Mouse (Mus musculus) brain, embryonic 14.5 days (tissue): Measurements from ENCODE around the gene Hnrnph1. TPM values are rescaled to one million over a fixed set of nuclear protein-coding genes. Genes with fewer than 3 reads are reported as not detected.

Experiments used
- DNase-seq: peaks from one replicate; pipeline ENCODE4 v3.0.0-alpha.2; 2011; ENCODE audit warnings: low read depth
- CTCF ChIP-seq: fragments of 200-500 bp; IDR thresholded peaks from 2 replicates; pipeline ENCODE4 v1.5.1; 2012; ENCODE audit warnings: inconsistent platforms, mild to moderate bottlenecking, moderate library complexity, borderline replicate concordance; ENCODE audit not compliant: insufficient read depth, insufficient read length; ENCODE audit errors: extremely low read depth
- POLR2A ChIP-seq: fragments of 200-500 bp; IDR thresholded peaks from 2 replicates; pipeline ENCODE4 v1.6.1; 2012; ENCODE audit warnings: mild to moderate bottlenecking, inconsistent platforms, borderline replicate concordance; ENCODE audit not compliant: poor library complexity, insufficient read depth, insufficient read length, severe bottlenecking; ENCODE audit errors: extremely low read depth
- polyA plus RNA-seq: library from polyadenylated mRNA; depleted of rRNA; stranded (reverse); fragments of >200 nt; gene quantifications from 2 replicates; pipeline ENCODE4 v1.2.3, GENCODE M21; 2012

Hnrnph1 gene
- polyA plus RNA-seq, 1 experiment: 694 TPM

DNA sequence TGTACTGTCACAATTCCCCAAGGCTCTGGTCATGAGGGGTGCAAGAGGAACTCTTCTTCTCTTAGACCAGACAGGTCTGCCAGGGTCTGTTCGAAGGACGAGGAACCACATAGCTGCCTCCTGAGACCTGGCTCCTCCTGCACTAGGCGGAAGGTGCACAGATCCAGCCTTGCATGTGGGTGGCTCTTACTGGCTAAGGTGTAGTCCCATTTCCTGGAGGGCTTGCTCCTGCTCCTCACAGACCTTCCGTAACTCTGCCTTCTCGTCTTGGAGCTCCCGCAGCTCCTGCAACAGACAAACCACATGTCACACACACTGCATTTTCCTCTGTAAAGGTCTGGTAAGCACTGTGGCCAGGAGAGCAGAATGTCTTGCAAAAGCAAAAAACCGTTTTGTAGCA lies 17.9 kb downstream of the Hnrnph1 start:
- DNase-seq: no peak
- no peak for TF ChIP-seq CTCF
- no peak for TF ChIP-seq POLR2A

DNA sequence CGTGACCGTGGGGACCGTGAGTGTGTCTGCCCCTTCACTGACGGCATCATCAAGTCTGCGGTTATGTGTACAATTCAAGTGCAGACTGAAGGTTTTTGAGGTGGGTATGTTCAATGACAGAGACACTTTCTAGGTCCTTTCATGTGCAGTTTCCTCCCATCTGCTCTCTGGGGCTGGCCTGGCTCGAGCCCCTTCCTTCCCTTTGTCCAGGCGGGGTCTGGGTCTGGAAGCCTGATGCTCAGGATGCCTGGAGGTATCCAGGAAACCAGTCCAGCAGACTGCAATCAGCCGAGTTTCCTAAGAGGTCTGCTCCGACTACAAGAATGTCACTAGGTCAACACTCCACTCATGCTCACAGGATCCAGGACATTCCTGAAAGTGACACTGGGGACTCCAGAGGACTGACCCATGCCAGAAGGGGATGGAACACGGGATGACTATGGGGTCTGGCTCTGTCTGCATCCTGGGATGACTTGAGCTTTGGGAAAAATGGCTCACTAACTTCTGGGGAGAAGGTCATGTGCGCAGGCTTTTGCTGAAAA lies 20.0 kb downstream of the Hnrnph1 start:
- TF ChIP-seq POLR2A (no peak), CTCF (no peak)
- DNase-seq: no peak

DNA sequence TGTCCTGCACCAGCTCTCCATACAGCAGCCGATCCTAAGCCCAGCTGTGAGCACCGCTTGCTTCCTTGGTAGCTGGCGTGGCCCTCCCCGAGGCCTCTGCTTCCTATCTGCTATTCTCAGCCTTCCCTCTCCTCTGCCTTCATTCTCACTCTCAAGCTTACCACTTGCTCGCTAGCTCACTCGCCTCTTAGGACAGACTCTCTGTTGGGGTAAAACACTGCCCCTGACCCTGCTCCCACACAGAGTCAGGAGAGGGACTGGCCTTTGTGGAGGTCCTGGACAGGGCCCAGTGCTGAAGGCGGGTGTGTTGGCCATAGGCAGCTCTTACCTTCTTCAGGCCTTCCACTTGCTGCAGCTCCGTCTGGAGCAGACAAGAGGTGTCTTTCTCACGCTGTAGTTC lies 20.5 kb downstream of the Hnrnph1 start:
- no peak for TF ChIP-seq CTCF
- TF ChIP-seq POLR2A: no peak
- no peak for DNase-seq

DNA sequence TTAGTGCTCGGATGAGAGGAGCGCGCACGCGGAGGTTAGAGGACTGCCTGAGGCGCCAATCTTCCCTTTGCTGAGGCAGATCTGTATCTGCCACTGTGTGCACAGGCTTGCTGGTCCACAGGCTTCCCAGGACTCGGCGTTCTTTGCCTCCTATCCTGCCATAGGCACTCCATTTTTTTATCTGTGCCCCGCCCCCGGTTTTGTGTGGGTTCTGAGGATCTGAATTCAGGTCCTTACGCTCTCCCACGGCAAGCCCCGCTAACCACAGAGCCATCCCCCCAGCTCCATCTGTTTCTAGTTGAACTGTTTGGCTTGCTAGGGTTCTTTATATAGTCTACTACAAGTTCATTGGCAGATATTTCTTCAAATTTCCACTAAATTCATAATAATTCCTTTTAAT lies 22.0 kb downstream of the Hnrnph1 start:
- TF ChIP-seq CTCF: no peak
- no peak for DNase-seq

DNA sequence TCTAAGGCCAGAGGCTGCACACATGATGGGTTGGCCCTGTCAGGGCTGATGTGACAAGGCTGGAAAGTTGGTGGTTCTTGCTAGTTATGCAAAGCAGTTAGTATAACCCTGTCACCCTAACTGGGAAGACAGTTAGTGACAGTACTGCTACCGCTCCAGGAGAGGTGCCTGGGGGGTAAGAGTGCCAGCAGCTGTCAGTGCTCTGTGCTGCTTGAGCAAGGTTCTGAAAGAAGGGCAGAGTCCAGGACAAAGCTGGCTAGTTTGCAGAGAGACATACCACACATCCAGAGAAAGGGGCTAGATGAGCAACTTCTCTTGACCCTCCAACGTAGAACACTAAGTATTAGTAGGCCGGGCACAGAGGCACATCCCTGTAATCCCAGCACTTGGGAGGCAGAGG lies 25.7 kb downstream of the Hnrnph1 start:
- DNase-seq: no peak
- TF ChIP-seq POLR2A (no peak), CTCF (no peak)

DNA sequence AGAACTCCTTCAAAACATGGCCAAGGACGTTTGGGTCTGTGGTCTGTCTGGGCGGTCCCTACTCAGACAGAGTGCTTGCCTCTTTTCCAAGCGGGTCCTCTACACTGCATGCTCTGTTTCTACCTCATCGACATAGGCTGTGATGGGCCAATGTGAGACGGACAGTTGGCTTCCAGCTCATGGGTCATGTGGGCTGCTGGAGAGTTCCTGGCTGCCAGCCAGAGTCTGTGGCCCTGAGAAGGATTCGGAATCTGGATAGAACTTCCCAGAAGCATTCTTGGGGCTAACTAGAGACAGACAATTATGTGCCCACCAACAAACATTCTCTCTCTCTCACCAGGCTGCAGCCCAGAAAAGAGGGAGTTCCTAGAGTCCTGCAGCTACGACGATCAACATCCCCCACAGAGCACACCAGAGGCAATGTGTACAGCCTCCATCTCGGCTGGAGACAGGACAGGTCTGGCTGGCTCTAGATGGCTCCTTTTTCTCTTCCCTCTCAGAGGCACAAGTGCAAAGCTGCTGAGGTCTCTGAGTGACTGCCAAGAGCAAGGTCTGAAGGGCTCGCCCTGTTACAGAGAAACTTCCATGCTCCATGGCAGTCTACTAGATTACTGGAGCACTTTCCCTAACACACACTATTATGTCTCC lies 26.7 kb downstream of the Hnrnph1 start:
- no peak for TF ChIP-seq POLR2A
- no peak for TF ChIP-seq CTCF
- peak; percentile 14 for DNase-seq

DNA sequence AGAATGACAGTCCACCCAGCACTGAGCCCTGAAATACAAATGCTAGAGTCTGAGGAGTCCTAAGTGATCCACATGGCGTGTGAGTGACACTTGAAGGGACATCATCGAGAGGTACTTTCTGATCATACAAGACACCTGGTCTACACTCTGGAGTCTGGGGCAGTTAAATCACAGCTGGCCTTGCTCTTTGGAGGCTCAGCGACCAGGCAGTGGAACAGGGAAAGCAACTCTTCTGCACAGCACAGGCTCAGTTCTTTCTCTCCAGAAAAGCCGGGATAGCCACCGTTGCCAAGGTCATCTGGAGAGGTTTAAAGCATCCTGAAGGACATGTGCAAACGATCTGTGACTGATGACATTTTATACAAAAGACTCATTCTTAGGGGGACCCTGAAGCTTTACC lies 30.4 kb downstream of the Hnrnph1 start:
- TF ChIP-seq POLR2A (no peak), CTCF (no peak)
- no peak for DNase-seq

DNA sequence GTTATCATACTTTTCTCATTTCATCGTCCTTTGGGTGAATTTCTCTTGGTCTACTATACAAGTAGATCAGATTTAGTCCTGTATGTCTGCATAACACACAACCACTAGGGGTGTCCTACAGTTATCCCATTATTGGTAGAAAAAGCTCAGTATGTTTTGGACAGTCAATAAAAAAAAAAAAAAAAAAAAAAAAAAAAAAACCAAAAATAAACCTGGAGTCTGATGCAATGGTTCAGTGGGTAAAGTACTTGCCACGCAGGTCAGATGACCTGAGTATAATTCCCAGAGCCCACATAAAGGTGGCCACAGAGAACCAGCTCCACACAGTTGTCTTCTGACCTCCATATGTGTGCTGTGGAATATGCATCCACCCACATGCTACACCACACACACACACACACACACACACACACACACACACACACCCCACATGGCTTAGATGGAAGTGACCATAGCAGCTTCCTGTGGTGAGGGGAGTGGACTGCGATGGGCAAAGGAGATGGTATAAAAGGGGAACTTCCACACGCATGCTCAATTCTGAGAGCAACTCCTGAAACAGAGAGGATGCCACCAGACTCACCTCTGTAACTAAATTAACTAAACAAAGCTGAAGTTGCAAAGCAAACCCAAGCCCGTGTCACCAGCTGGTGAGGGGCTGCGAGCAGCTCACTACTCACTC lies 38.9 kb downstream of the Hnrnph1 start:
- TF ChIP-seq POLR2A (no peak), CTCF (no peak)
- no peak for DNase-seq

DNA sequence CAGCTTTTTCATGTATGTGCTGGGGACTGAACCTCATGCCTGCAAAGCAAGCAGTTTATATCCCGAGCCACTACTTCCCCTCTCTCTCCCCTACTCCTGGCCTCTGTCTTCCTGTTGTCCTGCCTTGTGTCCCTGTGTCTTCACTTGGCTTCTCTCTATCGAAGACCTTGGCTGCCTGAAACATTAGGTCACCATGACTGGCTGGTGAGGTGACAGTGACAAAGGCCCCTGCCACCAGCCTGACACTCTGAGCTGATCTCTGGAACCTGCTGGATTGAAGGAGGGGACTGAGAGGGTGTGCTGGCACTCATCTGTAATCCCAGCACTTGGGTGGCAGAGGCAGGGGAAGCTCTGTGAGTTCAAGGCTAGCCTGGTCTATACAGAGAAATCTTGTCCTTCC lies 41.1 kb downstream of the Hnrnph1 start:
- TF ChIP-seq POLR2A (no peak), CTCF (no peak)

DNA sequence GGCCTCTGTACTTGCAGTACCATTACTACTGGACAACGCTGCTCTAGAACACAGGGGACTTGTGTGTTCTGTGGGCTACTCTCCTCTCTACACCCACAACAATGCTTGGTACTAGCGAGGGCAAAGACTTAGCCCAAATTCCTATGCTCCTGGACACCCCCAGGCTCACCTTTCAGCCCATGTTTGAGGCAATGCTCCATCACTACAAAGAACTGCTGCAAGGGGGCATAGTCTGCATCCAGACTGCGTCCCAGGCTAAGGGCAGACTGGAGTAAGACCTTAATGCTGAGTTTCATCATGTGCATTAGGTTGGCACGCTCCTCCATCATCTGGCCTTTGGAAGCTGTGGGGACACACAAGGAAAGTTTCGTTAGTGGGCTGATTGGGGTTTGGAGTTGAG lies 44.7 kb downstream of the Hnrnph1 start:
- TF ChIP-seq CTCF: no peak
- TF ChIP-seq POLR2A: no peak
- no peak for DNase-seq

More for the DNA sequence above, 41.1 kb downstream of the Hnrnph1 start:
- no peak for DNase-seq

DNA sequence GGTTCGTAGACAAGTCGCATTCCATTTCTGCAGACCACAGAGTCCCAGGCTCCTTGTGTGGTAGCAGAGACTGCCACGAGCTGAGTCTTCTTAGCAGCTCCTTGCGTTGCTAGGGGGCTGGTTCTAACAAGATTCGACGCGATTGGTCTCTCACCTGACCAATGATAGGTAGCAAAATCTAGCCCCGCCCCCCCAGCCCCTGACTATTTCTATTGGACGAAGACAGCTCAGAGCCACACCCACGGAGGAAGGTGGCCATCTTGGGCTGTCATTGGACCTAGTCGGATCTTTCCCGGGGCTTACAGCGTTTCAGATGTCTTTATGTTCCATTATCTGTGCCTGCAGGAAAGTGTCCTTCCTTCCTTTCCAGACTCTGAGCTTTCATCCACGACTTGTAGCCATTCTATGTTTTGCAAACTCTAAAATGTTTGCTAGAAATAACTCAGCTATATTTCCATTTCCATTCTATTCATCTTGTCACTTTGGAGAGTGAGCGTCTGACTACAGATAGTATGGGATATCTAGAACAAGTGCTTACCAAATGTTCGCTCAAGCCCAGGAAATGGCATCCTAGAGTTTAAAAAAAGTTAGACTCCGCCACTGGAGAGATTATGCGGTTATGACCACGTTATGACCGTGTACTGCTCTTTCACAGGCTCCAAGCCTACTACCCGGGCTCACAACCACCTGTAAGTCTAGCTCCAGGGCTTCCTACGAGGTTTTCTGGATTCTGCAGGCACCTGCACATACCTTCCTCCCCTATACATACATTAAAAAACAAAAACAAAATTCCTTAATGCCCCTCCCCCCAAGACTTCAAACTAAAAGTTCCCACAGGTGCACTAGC lies 45.4 kb downstream of the Hnrnph1 start:
- peak; percentile 98 for DNase-seq
- no peak for TF ChIP-seq CTCF
- peak; percentile 39; the same call in 1 of the 2 replicates for TF ChIP-seq POLR2A

DNA sequence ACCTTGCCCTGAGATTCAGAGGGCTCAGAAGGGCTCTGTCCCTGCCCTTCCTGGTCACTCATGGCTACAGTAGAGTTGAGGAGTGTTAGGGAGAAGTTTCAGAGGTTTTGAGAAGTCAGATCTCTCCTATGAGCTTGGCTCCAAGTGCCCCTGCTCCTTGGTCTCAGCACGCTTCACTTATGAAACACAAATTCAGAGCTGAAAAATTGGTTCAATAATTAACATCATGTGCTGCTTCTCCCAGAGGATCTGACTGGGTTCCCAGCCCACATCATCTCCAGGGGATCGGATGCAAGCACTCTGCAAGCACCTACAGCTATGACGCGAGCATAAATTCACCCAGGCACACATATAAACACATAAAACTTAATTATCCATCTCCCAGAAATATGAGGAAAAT lies 49.3 kb downstream of the Hnrnph1 start:
- no peak for DNase-seq
- TF ChIP-seq CTCF (no peak), POLR2A (no peak)

DNA sequence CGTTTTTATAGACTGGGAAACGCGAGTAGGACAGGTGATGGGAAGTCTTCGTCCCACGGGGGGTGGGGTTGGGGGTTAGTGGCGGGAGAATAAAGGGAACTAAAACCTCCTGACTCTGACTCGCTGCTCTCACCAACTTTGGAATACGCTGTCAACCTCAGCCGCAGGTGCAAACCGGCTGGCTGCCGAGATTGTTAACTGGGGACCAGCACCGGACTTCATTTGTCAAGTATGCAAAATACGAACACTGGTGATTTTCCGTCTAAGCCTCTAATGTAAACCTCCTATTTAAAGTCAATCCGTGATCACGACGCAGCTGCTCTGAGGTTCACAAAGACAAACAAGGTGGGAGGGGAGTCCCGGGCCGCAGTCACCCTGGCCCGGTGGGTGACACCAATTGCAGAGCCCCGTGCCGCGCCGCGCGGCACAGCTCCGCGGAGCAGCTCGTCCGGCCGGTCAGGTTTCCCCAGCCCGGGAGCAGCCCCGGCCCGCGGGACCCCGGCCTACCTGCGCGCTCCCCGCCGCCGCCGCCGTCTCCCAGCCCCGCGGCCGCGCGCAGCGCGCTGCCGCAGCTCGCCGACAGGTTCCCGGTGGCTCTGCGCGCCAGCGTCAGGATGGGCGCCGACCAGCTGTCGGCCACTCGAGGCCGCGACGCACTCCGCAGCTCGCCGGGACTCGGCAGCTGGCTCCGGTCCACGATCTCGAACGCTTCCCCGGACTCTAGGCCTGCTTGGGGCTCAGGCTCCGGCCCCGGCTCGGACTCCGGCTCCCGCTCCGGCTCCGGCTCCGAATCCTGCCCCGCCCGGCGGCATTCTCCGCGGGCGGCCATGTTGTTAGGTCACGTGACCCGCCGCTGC lies 53.7 kb downstream of the Hnrnph1 start, which contains the start of gene Rufy1:
Gene Rufy1 (minus strand): TSS at position 849 of the 857 bp plus-strand sequence.
- TF ChIP-seq CTCF (no peak), POLR2A (peak; percentile 79)
- DNase-seq: peak; percentile 91
